Comparison of ENCODE assay signal across 12 mouse cellular contexts in genomic region chr6:22024168-22024567, GRCm38 (mm10).
"Had no signal": no experiment of that assay in that cellular context is flagged by ENCODE, and none has a peak within 500 bp of the region (broad histone marks: within the 10 kb centered on the region; RNA-seq: fewer than 3 reads in every experiment).

No protein-coding gene starts in this region.

- DNase-seq: kidney, adult 11 months; kidney, postnatal 14 days; lung, postnatal 36 days; midbrain, embryonic 14.5 days; right cerebral cortex, adult 18-20 months; right cerebral cortex, postnatal 25 days; thymus, postnatal 14 days had no signal

- H3K9ac ChIP-seq: liver, embryonic 15.5 days; lung, embryonic 15.5 days; neural tube, embryonic 15.5 days had no signal

- H3K4me3 ChIP-seq: liver, embryonic 15.5 days; lung, embryonic 15.5 days; myocyte; neural tube, embryonic 15.5 days had no signal

- H3K4me2 ChIP-seq: liver, embryonic 11.5 days; liver, embryonic 15.5 days; lung, embryonic 15.5 days; neural tube, embryonic 15.5 days had no signal

- H3K9me3 ChIP-seq: liver, embryonic 15.5 days; lung, embryonic 15.5 days; neural tube, embryonic 15.5 days had no signal

- H3K27me3 ChIP-seq: liver, embryonic 15.5 days; lung, embryonic 15.5 days; neural tube, embryonic 15.5 days had no signal

- H3K36me3 ChIP-seq: liver, embryonic 15.5 days; lung, embryonic 15.5 days; neural tube, embryonic 15.5 days had no signal

- H3K27ac ChIP-seq: liver, embryonic 15.5 days; lung, embryonic 15.5 days; neural tube, embryonic 15.5 days had no signal
